Mouse (Mus musculus) retina, embryonic 14.5 days (tissue): ENCODE measurements around the gene Gm2244.
"Not testable (repeated sequence)": the region's sequence is repeated elsewhere in the genome, so short reads cannot be mapped to it uniquely, and the experiment has no call there.

Source experiments
- DNase-seq: peaks from one replicate; pipeline ENCODE4 v3.0.0-alpha.2; 2015; ENCODE audit warnings: low spot score

Gene Gm2244

DNA sequence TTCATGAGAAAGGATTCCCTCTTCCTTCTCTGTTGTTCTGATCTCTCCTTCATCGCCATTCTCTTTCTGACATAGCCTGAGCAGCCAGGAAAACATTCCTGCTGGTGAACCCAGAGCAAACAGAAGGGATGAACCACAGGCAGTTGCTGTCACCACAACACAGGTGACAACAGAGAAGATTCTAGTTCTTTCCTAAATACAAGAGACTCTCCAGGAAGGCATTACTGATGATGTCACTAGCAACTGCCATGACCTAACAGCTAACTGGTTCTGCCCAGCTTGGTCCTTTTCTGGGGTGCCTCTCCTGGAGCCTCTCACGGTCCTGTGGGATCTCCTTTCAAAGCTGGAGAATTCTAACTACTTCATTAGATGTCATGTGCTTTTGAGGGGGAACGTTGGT, at the start of gene Gm2244:
Gm2244 (minus strand) TSS at position 101 of the 400 bp plus-strand sequence.
- not testable (repeated sequence) for DNase-seq

- peak; percentile 15 for DNase-seq
Observed at GRCm38 (mm10) chr14:19584804-19585667, 35.3 kb upstream of the Gm2244 start, which contains the start of gene Gm2237. Gene Gm2237, minus strand, starts transcription at chr14:19585135.
